Mouse (Mus musculus) WW6 (cell line): Measurements from ENCODE around the gene Smoc2.

ENCODE experiments used
- DNase-seq: peaks from one replicate; pipeline ENCODE4 v3.0.0-alpha.2; 2013; ENCODE audit warnings: low read depth, low spot score

Smoc2 gene

DNA sequence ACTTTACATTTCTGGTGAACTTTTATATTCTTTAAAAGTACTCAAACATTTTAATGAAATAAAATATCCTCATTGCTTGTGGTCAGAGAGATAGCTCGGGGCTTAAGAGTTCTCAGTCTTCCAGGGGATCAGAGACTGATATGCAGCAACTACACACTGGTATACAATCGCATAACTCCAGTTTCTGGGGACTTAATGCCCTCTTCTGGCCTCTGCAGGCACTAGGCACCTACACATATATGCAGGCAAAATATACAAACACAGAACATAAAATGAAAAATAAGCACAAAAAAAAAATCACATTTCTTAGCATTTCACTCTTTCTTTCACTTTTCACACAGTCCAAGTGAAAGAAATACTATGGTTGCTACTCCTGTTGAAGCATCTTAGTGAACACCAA is 133.2 kb downstream of the Smoc2 start:
- DNase-seq, result no peak

DNA sequence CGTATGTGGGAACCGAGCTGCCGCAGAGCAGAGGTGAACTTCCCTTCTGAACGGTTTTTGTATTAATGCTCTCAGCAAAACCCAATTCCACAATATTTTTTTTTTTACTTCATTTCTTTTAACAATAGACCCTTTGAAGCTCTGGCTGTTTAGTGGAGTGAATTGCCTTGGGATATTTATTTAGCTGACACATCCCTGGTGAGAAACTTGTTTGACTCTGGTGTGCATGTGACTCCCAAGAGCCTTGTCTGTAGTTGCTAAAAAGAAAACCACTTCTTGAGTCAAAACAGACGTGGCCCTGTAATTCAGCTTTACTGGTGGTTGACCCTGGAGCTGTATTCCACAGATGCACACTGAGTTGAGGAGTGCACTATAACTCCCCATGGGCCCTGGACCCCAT is 135.2 kb downstream of the Smoc2 start:
- no peak for DNase-seq

- no peak for DNase-seq
Measured at GRCm38 (mm10) chr17:14420460-14421046, 141.2 kb downstream of the Smoc2 start.

DNA sequence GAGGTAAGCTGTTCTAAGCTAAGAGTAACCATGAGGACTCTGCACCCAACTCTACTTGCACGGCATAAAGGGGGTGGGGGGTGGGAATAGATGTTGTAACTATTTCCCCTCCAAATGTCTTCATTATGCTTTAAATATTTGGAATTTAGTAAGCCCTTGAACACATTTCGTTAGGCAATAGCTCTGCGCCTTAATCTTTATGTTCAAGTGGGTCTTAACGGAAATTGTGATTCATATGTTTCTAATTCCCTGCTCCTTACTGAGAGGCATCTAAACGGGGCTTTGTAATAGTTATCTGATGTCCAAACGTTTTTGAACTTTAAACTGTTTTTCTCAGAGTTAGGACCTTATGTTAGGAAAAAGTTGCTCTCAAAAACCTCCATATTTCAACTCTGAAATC is 147.2 kb downstream of the Smoc2 start:
- no peak for DNase-seq

- no peak for DNase-seq
Measured at GRCm38 (mm10) chr17:14434717-14435116, 155.4 kb downstream of the Smoc2 start.

DNA sequence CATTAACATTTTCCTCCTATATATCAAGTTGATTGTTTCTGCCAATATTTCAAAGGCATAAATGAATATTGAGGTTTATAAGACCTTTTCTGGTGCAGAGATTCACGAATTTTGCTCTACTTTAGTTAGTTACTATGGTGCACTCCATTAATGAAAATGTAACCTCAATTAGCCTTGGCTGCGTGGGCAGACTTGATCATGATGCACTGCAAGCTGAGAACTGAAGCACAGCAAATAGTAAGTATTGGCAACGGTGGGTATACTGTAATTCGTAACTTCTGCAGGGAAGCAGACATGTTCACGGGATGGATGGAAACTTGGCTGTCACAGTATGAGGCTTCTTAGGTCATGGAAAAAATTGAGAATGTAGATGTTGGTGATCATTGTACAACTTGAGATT is 166.3 kb downstream of the Smoc2 start:
- no peak for DNase-seq

GRCm38 (mm10) chr17:14447275-14447674 is 168.0 kb downstream of the Smoc2 start:
- no peak for DNase-seq
